Mouse (Mus musculus) brain, embryonic 18.5 days (tissue): Measurements from ENCODE around the gene Nim1k.
A peak's percentile ranks its signal among the peaks of the same experiment; 100 is the strongest.

Experiments used
- DNase-seq: peaks from one replicate; pipeline ENCODE4 v3.0.0-alpha.2; 2012; ENCODE audit warnings: low read depth, low spot score

The Nim1k gene

GRCm38 (mm10) chr13:119755681-119756471, at the start of gene Nim1k:
Gene Nim1k (minus strand): TSS chr13:119755882.
- DNase-seq = peak; percentile 72

- DNase-seq = no peak
Observed at GRCm38 (mm10) chr13:119797656-119798055, 42.0 kb upstream of the Nim1k start.

- no peak for DNase-seq
Observed at GRCm38 (mm10) chr13:119792791-119793404, 37.2 kb upstream of the Nim1k start.

- peak; percentile 4 for DNase-seq
Observed at GRCm38 (mm10) chr13:119791580-119792135, 36.0 kb upstream of the Nim1k start.

- DNase-seq = peak; percentile 93
Observed at GRCm38 (mm10) chr13:119790761-119791579, 35.3 kb upstream of the Nim1k start, which contains the start of gene Zfp131. Gene Zfp131 (minus strand): TSS chr13:119790889.

GRCm38 (mm10) chr13:119789851-119790717, 34.4 kb upstream of the Nim1k start:
- DNase-seq = peak; percentile 37

- no peak for DNase-seq
Observed at GRCm38 (mm10) chr13:119783581-119783980, 27.9 kb upstream of the Nim1k start.

- no peak for DNase-seq
Observed at GRCm38 (mm10) chr13:119768541-119768940, 12.9 kb upstream of the Nim1k start.

- no peak for DNase-seq
Observed at GRCm38 (mm10) chr13:119766480-119766879, 10.8 kb upstream of the Nim1k start.

GRCm38 (mm10) chr13:119756831-119757230, 1.1 kb upstream of the Nim1k start:
- DNase-seq = no peak

GRCm38 (mm10) chr13:119755141-119755547, 538 bp downstream of the Nim1k start:
- no peak for DNase-seq

GRCm38 (mm10) chr13:119754635-119755020, 1.1 kb downstream of the Nim1k start:
- no peak for DNase-seq

GRCm38 (mm10) chr13:119753859-119754634, 1.6 kb downstream of the Nim1k start:
- peak; percentile 49 for DNase-seq

- DNase-seq = no peak
Observed at GRCm38 (mm10) chr13:119746930-119747329, 8.8 kb downstream of the Nim1k start.

GRCm38 (mm10) chr13:119743470-119743869, 12.2 kb downstream of the Nim1k start:
- DNase-seq = no peak

GRCm38 (mm10) chr13:119742711-119743415, 12.8 kb downstream of the Nim1k start:
- DNase-seq = no peak

- no peak for DNase-seq
Observed at GRCm38 (mm10) chr13:119741390-119742237, 14.1 kb downstream of the Nim1k start.

- no peak for DNase-seq
Observed at GRCm38 (mm10) chr13:119731448-119731847, 24.2 kb downstream of the Nim1k start.
